Mouse (Mus musculus): ENCODE results near the gene Myg1.

Gene Myg1

GRCm38 (mm10) chr15:102344490-102344889 is 13.0 kb downstream of the Myg1 start:
- in situ Hi-C loops (cut with MboI, MseI) = loop anchor here (10.0 kb wide), 1 partner anchor 1110 kb away; the partner anchor contains the start of gene Nckap1l

GRCm38 (mm10) chr15:102346444-102346843 is 14.9 kb downstream of the Myg1 start:
- in situ Hi-C loops (cut with MboI, MseI) = loop anchor here (10.0 kb wide), 1 partner anchor 1108 kb away; the partner anchor contains the start of gene Nckap1l

DNA sequence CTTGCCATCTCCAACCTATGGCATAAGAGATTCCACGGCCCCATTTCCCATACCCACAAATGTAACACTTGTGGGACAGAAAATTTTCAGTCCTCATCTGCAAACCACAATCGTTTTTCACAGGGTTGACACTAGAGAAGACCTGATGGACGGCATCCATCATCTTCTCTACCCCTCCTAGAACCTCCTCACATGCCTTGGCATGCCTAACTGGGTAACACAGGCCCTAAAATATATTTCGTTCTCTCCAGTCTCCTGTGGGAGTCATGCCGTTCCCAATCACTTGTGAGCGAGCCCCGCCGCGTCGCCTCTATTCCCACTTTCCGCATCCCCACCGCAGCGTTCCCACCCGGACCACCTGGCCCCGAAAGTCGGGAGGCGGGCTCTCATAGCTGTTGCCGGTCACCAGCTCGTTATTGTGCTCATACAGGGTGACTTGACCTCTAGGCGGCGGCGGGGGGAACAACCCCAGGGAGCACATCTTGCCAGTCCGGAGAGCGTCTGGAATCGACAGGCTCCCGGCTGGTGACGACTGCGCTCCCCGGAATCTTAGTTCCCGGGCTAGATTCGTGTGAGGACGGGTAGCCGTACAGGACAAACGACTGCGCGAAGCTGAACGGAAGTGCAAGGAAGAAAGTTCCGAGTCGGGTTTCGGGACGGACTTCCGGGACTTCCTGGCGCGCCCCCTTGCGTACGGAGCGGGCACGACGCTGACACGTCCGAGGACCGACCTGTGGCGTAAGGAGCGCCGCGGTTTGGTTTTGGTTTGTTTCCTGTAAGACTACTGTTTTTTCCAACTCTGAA is 18.8 kb downstream of the Myg1 start, which contains the start of gene Aaas:
TSS of gene Aaas (minus strand) at position 634 of the 804 bp plus-strand sequence.
- in situ Hi-C loops (cut with MboI, MseI) = no loop called here

GRCm38 (mm10) chr15:102350942-102351291 is 19.4 kb downstream of the Myg1 start:
- in situ Hi-C loops (cut with MboI, MseI) = no loop called here

DNA sequence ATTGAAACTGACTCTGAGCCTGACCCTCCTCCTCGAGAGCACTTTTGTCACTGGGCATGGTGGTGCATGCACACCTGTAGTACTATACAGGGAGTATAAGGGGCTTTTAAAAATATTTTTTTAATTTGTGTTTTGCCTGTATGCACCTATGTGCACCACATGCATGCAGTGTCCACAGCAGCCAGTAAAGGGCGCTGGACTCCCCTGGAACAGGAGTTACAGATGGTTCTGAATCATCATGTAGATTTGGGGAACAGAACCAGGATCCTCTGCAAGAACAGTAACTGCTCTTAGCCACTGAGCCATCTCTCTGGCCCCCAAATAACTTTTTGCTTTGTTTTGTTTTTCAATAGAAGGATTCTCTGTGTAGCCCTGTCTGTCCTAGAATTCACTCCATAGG is 20.7 kb downstream of the Myg1 start:
- in situ Hi-C loops (cut with MboI, MseI) = no loop called here

GRCm38 (mm10) chr15:102353986-102354385 is 22.5 kb downstream of the Myg1 start:
- in situ Hi-C loops (cut with MboI, MseI) = no loop called here

- in situ Hi-C loops (cut with MboI, MseI) = no loop called here
These were observed 23.8 kb downstream of the Myg1 start for GRCm38 (mm10) chr15:102355134-102355870.

- in situ Hi-C loops (cut with MboI, MseI) = no loop called here
These were observed 24.4 kb downstream of the Myg1 start for GRCm38 (mm10) chr15:102355871-102356441.

GRCm38 (mm10) chr15:102356501-102357325 is 25.2 kb downstream of the Myg1 start:
- in situ Hi-C loops (cut with MboI, MseI) = no loop called here

GRCm38 (mm10) chr15:102358126-102358525 is 26.6 kb downstream of the Myg1 start:
- in situ Hi-C loops (cut with MboI, MseI) = no loop called here

GRCm38 (mm10) chr15:102358834-102359233 is 27.3 kb downstream of the Myg1 start:
- in situ Hi-C loops (cut with MboI, MseI) = no loop called here

DNA sequence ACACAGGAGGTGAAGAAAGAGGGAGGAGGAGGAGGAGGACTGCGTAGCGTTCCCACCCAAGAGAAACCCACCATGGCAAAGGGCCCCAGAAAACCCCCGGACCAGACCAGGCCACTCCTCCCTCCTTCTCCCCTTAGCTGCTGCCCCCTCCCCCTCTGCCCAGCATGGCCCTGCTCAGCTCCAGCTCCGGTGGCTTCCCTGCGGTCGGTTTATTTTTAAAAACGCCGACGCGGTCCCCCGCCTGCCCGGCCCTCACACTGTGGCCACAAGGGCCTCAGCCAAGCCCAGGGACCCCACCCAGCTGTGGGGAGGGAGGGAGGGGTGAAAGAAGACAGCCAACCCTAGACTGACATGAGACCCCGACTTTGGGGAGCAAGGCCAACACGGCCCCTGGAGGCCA is 31.1 kb downstream of the Myg1 start:
- in situ Hi-C loops (cut with MboI, MseI) = no loop called here

DNA sequence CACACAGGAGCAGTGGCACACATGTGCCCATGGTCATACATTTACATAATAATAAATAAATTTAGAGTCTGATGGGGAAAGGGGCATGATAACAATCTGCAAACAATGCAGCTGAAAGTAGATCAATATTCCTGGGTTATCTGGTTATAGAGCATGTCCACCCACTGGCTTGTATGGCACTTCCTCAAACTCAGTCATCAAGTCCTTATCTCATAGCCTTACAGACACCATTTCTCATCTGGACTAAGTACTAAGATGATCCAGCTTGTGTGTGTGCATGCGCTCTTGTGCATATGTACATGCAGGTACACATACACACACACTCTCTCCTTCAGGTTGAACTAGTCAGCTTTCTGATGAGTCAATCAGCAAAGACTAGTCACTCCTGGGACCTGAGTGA is 33.2 kb downstream of the Myg1 start:
- in situ Hi-C loops (cut with MboI, MseI) = loop anchor here (5.0 kb wide), 1 partner anchor 78 kb away; no protein-coding TSS in a partner anchor

DNA sequence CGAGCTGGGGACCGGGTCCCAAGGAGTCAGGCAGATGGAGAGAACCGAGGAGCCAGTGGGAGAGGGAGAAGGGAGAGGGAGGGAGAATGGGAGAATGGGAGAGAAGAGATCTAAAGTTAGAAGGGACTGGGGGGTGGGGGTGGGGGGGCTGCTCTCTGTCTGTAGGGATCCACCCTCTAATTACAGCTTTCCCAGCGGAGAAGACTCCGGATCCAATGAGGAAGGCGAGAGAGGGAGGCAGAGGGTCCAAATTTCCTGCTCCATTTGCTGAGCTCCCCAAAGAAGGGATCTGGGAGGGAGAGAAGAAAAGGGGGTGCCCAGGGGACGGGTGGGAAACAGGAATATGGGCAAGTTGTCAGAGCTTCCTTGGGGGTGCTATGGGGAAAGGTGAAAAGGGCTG is 34.7 kb downstream of the Myg1 start:
- in situ Hi-C loops (cut with MboI, MseI) = loop anchor here (5.0 kb wide), 1 partner anchor 76 kb away; no protein-coding TSS in a partner anchor

DNA sequence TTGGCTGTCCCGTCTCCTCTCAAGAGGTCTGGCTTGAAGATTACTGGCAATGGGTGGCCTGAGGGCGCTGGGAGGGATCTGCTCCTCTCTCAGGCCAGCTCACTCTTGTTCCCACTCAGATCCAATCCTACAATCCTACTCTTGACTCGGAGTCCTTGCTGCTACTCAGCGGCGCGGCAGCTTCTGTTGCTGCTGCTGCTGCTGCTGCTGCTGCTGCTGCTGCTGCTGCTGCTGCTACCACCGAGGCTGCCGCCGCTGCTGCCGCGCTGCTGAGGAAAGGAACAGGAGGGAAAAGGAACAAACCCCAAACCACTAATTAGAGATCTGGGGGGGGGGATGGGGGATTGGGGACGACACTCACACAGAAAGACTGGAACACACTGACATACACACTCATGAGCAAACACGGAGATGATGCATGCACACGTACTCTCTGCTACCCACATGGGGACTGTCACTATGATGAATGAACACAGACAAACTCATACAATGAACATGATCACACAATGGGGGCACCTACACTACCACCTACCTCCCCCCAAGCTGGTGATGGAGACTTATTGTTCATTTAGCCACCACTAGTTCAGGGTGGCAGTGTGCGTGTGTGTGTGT is 35.3 kb downstream of the Myg1 start, which contains the start of gene Sp7:
TSS of gene Sp7 (minus strand) at position 450 of the 612 bp plus-strand sequence.
- in situ Hi-C loops (cut with MboI, MseI) = loop anchor here (5.0 kb wide), 1 partner anchor 75 kb away; no protein-coding TSS in a partner anchor

DNA sequence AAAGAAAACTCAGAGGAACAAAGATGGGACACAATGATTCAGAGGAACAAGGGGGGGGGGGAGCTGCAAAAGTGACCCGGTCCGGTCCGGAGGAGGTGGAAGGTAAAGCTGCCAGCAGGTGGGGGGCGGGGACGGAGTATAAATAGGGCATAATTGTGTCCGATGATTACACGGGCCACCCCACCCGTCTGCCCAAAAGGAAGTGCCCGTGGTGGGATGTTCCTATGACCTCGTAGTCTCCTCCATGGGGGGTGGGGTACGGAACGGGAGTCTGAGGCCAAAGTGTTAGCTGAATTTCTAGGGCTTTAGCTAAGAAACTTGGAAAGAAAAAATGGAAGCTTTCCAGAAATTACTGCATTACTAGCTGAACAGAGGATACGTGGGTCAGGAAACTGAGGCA is 38.5 kb downstream of the Myg1 start:
- in situ Hi-C loops (cut with MboI, MseI) = loop anchor here (5.0 kb wide), 1 partner anchor 72 kb away; no protein-coding TSS in a partner anchor

- in situ Hi-C loops (cut with MboI, MseI) = no loop called here
These were observed 39.2 kb downstream of the Myg1 start for GRCm38 (mm10) chr15:102370727-102371126.

GRCm38 (mm10) chr15:102376453-102377162 is 45.1 kb downstream of the Myg1 start:
- in situ Hi-C loops (cut with MboI, MseI) = loop anchor here (25.0 kb wide), 1 partner anchor 1089 kb away; the partner anchor contains the start of genes 6030408B16Rik and Atg101

GRCm38 (mm10) chr15:102377163-102377543 is 45.6 kb downstream of the Myg1 start:
- in situ Hi-C loops (cut with MboI, MseI) = loop anchor here (25.0 kb wide), 1 partner anchor 1090 kb away; the partner anchor contains the start of genes 6030408B16Rik and Atg101

- in situ Hi-C loops (cut with MboI, MseI) = loop anchor here (25.0 kb wide), 1 partner anchor 1091 kb away; the partner anchor contains the start of genes 6030408B16Rik and Atg101
These were observed 46.3 kb downstream of the Myg1 start for GRCm38 (mm10) chr15:102377810-102378262.

Measured in regulatory T cell (primary cell).